Mouse (Mus musculus): Measurements from ENCODE around the gene Tmcc3.

- no peak for TF ChIP-seq CTCF (IDR thresholded peaks at IDR 0.05; ENCODE audit: borderline replicate concordance, control insufficient read depth, extremely low read depth, insufficient read depth, low read length, poor library complexity)
- TF ChIP-seq POLR2A (IDR thresholded peaks at IDR 0.05; ENCODE audit: control insufficient read depth, extremely low read depth, insufficient read depth, low read length, poor library complexity): no peak
Measured at GRCm38 (mm10) chr10:94443453-94443852, 131.7 kb downstream of the Tmcc3 start.

Measured in thymus, adult 2 months (tissue).